In the genomic region with DNA sequence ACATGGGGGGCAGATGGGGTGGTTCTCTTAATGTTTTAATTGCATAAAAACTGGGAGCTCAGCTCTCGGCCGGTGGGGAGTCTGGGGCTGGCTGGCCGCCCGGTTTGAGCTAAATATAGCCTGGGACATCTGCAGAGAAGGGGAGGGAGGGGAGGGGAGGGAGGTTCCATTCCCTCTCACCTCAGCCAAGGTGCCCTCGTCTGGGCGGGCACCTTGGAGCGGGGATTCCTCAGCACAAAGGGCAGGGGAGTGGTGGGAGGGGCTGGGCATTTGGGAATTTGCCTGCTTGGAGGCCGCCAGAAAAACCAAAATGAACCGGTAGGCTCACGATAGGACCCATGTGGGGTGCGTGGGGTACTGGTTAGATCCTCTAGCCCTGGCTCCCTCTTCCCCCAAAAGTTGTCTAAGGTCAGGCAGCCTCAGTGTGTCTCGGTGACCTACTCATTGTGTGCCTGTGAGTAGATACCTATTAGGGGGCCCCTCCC, we compare ENCODE assay signal across 8 mouse cellular contexts. TPM values are rescaled to one million over a fixed set of nuclear protein-coding genes. Genes with fewer than 3 reads are reported as not detected.
A peak's percentile ranks its signal among the peaks of the same experiment; 100 is the strongest.
DNase-seq lines count a peak whose midpoint lies in the region; ATAC-seq and TF ChIP-seq lines count a peak whose summit lies in the region.

No protein-coding gene starts in this region.

- H3K9ac ChIP-seq in midbrain, embryonic 12.5 days (replicated peaks), result peak overlapping the region; percentile 65

- no peak for TF ChIP-seq CTCF in G1E (IDR thresholded peaks at IDR 0.05; ENCODE audit: low read depth, low read length)

- peak overlapping the region; percentile 81 for H3K4me3 ChIP-seq in G1E (ENCODE audit: low read depth, low read length)
- H3K4me3 ChIP-seq in midbrain, embryonic 12.5 days, result peak overlapping the region; percentile 54

- peaks cover 98% of the 10 kb centered on the region for H3K4me1 ChIP-seq in G1E (ENCODE audit: insufficient read depth, low read depth, low read length)
- peaks cover 87% of the 10 kb centered on the region for H3K4me1 ChIP-seq in midbrain, embryonic 12.5 days

- ATAC-seq in G1E (ENCODE audit: extremely low read depth, insufficient number of reproducible peaks, low FRiP score, poor library complexity, severe bottlenecking), result no peak
- peak; percentile 4; the same call in 1 of the 2 replicates for ATAC-seq in midbrain, embryonic 12.5 days (ENCODE audit: low FRiP score, low read depth)
- ATAC-seq in frontal cortex, adult (ENCODE audit: low TSS enrichment), result no peak; the same call in 1 of the 2 replicates

- H3K27me3 ChIP-seq in G1E (ENCODE audit: insufficient read depth, low read length), result peaks cover 3% of the 10 kb centered on the region; the same call in 1 of the 2 replicates
- H3K27me3 ChIP-seq in midbrain, embryonic 12.5 days, result peaks cover 34% of the 10 kb centered on the region

- WGBS in midbrain, embryonic 12.5 days, result 5% methylated on average over 12 of the region's 12 CpGs

- peak overlapping the region; percentile 89 for H3K4me2 ChIP-seq in midbrain, embryonic 12.5 days (replicated peaks)

- peaks cover 47% of the 10 kb centered on the region for H3K36me3 ChIP-seq in G1E (replicated peaks)
- H3K36me3 ChIP-seq in midbrain, embryonic 12.5 days, result no peaks in the 10 kb centered on the region

- peak; percentile 57 for DNase-seq in 416B (ENCODE audit: low read depth)
- no peak for DNase-seq in G1E (ENCODE audit: low spot score)
- peak; percentile 84 to 87 for DNase-seq in cerebellum, postnatal 36 days
- DNase-seq in heart, postnatal 14 days, result peak; percentile 79 to 87
- peak; percentile 80 for DNase-seq in layer of hippocampus, adult 9-11 months
- DNase-seq in ovary, postnatal 36 days (ENCODE audit: low spot score), result no peak

- no peaks in the 10 kb centered on the region for H3K9me3 ChIP-seq in G1E (replicated peaks)
- H3K9me3 ChIP-seq in midbrain, embryonic 12.5 days, result no peaks in the 10 kb centered on the region

- H3K27ac ChIP-seq in midbrain, embryonic 12.5 days (replicated peaks), result peak overlapping the region; percentile 86

- intact Hi-C loops in heart, postnatal 14 days (cut with DNase I), result no loop called here

RNA-seq across cellular contexts. Expression of gene Rara, which starts 13.8 kb away (rescaled TPM):
- 109 and 110 TPM in 2 replicates for total RNA-seq in G1E (2014; fragmentation: Nextera tagmentation)
- 16.9 and 17.1 TPM in 2 replicates for total RNA-seq in G1E (2017)
- polyA plus RNA-seq in G1E (2012), result 84.4 and 103 TPM in 2 replicates
- 10 to 100 TPM; 17.9 to 21.6 TPM for total RNA-seq in heart, postnatal 14 days (2021)
- 15.5 and 17.3 TPM in 2 replicates for polyA plus RNA-seq in midbrain, embryonic 12.5 days (2016; fragmentation: Nextera tagmentation; extraction: Ambion mirVana)

RNA-seq across cellular contexts. Expression of gene Cdc6, which starts 33.8 kb away (rescaled TPM):
- total RNA-seq in G1E (2014; fragmentation: Nextera tagmentation) (60.7 and 84.9 TPM in 2 replicates), G1E (2017) (52.7 and 63.4 TPM in 2 replicates)
- 3.4 and 4.1 TPM in 2 replicates for polyA plus RNA-seq in G1E (2012)
- 1 to 10 TPM in 1 of 2 experiments, under 1 TPM in 1; 0.72 to 2.2 TPM for total RNA-seq in heart, postnatal 14 days (2021)
- 28.3 and 29.0 TPM in 2 replicates for polyA plus RNA-seq in midbrain, embryonic 12.5 days (2016; fragmentation: Nextera tagmentation; extraction: Ambion mirVana)

RNA-seq across cellular contexts. Expression of gene Gjd3, which starts 41.4 kb away (rescaled TPM):
- total RNA-seq in G1E (2014; fragmentation: Nextera tagmentation) (not detected in 2 replicates), G1E (2017) (not detected in 2 replicates)
- polyA plus RNA-seq in G1E (2012), result not detected in 2 replicates
- total RNA-seq in heart, postnatal 14 days (2021), result 1 to 10 TPM; 1.5 to 2.0 TPM
- 0.67 and 0.80 TPM in 2 replicates for polyA plus RNA-seq in midbrain, embryonic 12.5 days (2016; fragmentation: Nextera tagmentation; extraction: Ambion mirVana)

Comparison
In these comparisons a context has a peak if more than half of its experiments do, and no peak if none do; other contexts are left out.
1. DNase-seq: peak in 416B (single experiment), cerebellum, postnatal 36 days (2 of 2), heart, postnatal 14 days (2 of 2) and layer of hippocampus, adult 9-11 months (single experiment); none in G1E (single experiment) and ovary, postnatal 36 days (single experiment).
2. RNA of gene Cdc6, which starts 33.8 kb away (total RNA-seq): 52.7 to 84.9 TPM in G1E; 0.72 to 2.2 TPM in heart, postnatal 14 days; every median in the first group is over 10 times any median in the second.